Mouse (Mus musculus) cerebellum, postnatal 36 days (tissue): ENCODE measurements around the gene C1qtnf2.

ENCODE experiments used
- DNase-seq, 2 experiments: peaks; one replicate each; pipeline ENCODE4 v3.0.0; 2021 to 2022; ENCODE audit warnings: mixed read lengths in 2 of 2

Gene C1qtnf2

GRCm38 (mm10) chr11:43484057-43484456 is 10.0 kb downstream of the C1qtnf2 start:
- no peak for DNase-seq

GRCm38 (mm10) chr11:43484652-43485051 is 10.6 kb downstream of the C1qtnf2 start:
- DNase-seq, result no peak

GRCm38 (mm10) chr11:43485855-43486254 is 11.8 kb downstream of the C1qtnf2 start:
- no peak for DNase-seq

GRCm38 (mm10) chr11:43492663-43493062 is 18.6 kb downstream of the C1qtnf2 start:
- DNase-seq, result peak; percentile 79 to 84

- peak; percentile 81 to 89 for DNase-seq
Measured at GRCm38 (mm10) chr11:43493815-43494409, 19.8 kb downstream of the C1qtnf2 start.

- DNase-seq, result no peak
Measured at GRCm38 (mm10) chr11:43495037-43495436, 21.0 kb downstream of the C1qtnf2 start.

GRCm38 (mm10) chr11:43495532-43495931 is 21.5 kb downstream of the C1qtnf2 start:
- DNase-seq, result peak in 1 of 2 experiments; percentile 38

GRCm38 (mm10) chr11:43501256-43501655 is 27.2 kb downstream of the C1qtnf2 start:
- no peak for DNase-seq

GRCm38 (mm10) chr11:43505188-43505587 is 31.1 kb downstream of the C1qtnf2 start:
- no peak for DNase-seq

GRCm38 (mm10) chr11:43507976-43508375 is 33.9 kb downstream of the C1qtnf2 start:
- no peak for DNase-seq

GRCm38 (mm10) chr11:43509878-43510277 is 35.8 kb downstream of the C1qtnf2 start:
- DNase-seq, result no peak

GRCm38 (mm10) chr11:43512661-43513190 is 38.6 kb downstream of the C1qtnf2 start:
- no peak for DNase-seq

GRCm38 (mm10) chr11:43516344-43517021 is 42.4 kb downstream of the C1qtnf2 start:
- DNase-seq, result peak; percentile 58 to 62

GRCm38 (mm10) chr11:43517641-43518040 is 43.6 kb downstream of the C1qtnf2 start:
- DNase-seq, result peak; percentile 81 to 82

GRCm38 (mm10) chr11:43518086-43518485 is 44.0 kb downstream of the C1qtnf2 start:
- peak in 1 of 2 experiments; percentile 45 for DNase-seq

GRCm38 (mm10) chr11:43518821-43519220 is 44.7 kb downstream of the C1qtnf2 start:
- DNase-seq, result peak; percentile 57 to 61

- DNase-seq, result no peak
Measured at GRCm38 (mm10) chr11:43520521-43520920, 46.4 kb downstream of the C1qtnf2 start.

- no peak for DNase-seq
Measured at GRCm38 (mm10) chr11:43528078-43528682, 54.1 kb downstream of the C1qtnf2 start.

GRCm38 (mm10) chr11:43528683-43529499 is 54.8 kb downstream of the C1qtnf2 start, which contains the start of gene Ccnjl:
Ccnjl (plus strand) TSS chr11:43528784.
- DNase-seq, result peak; percentile 68 to 74

GRCm38 (mm10) chr11:43530043-43530442 is 56.0 kb downstream of the C1qtnf2 start:
- DNase-seq, result no peak

- DNase-seq, result no peak
Measured at GRCm38 (mm10) chr11:43531619-43532018, 57.5 kb downstream of the C1qtnf2 start.

GRCm38 (mm10) chr11:43537074-43537473 is 63.0 kb downstream of the C1qtnf2 start:
- no peak for DNase-seq

GRCm38 (mm10) chr11:43539863-43540262 is 65.8 kb downstream of the C1qtnf2 start:
- DNase-seq, result no peak
